24 mouse cellular contexts compared by ENCODE assay signal in the genomic region with DNA sequence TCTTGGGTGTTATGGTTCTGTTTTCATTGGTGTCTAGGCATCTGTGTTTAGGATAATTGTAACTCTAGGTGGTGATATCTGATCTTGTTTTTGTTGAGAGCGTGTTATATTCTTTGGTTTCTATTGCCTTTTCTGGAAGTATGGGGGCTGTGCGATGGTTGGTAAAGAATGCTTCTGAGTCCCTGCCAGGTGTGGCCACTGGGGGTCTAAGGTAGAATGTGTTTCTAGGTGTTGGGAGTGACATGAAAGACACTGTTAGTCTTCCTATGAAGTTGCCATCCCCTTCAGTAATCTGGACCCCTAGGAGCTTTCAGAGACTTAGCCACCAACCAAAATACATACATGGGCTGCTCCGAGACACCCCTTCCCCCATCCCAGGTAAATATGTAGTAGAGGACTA. TPM values are rescaled to one million over a fixed set of nuclear protein-coding genes. Genes with fewer than 3 reads are reported as not detected.
DNase-seq lines count a peak whose midpoint lies in the region; ATAC-seq and TF ChIP-seq lines count a peak whose summit lies in the region.
"Had no signal": no experiment of that assay in that cellular context is flagged by ENCODE, and none has a peak within 500 bp of the region (broad histone marks: within the 10 kb centered on the region; RNA-seq: fewer than 3 reads in every experiment).

No protein-coding gene starts in this region.

- H3K4me1 ChIP-seq in limb, embryonic 11.5 days (ENCODE audit: control insufficient read depth, insufficient read depth, low read length) = no peaks in the 10 kb centered on the region
- no peaks in the 10 kb centered on the region for H3K4me1 ChIP-seq in limb, embryonic 10.5 days
- no peaks in the 10 kb centered on the region for H3K4me1 ChIP-seq in stomach, postnatal 0 days (replicated peaks; ENCODE audit: control insufficient read depth, insufficient read depth)
- H3K4me1 ChIP-seq: embryonic facial prominence, embryonic 12.5 days; embryonic facial prominence, embryonic 15.5 days; heart, embryonic 13.5 days had no signal

- no peaks in the 10 kb centered on the region for H3K36me3 ChIP-seq in limb, embryonic 11.5 days (ENCODE audit: control insufficient read depth, insufficient read depth, low read length)
- H3K36me3 ChIP-seq in limb, embryonic 10.5 days = no peaks in the 10 kb centered on the region
- no peaks in the 10 kb centered on the region for H3K36me3 ChIP-seq in stomach, postnatal 0 days (ENCODE audit: control insufficient read depth, insufficient read depth, low read length)
- H3K36me3 ChIP-seq: embryonic facial prominence, embryonic 12.5 days; embryonic facial prominence, embryonic 15.5 days; heart, embryonic 13.5 days had no signal

- intact Hi-C loops in left cerebral cortex, postnatal 36 days (cut with DNase I) = no loop called here

- H3K27ac ChIP-seq in limb, embryonic 11.5 days (replicated peaks; ENCODE audit: low read depth, low read length) = no peak overlapping the region
- H3K27ac ChIP-seq in limb, embryonic 10.5 days = no peak overlapping the region
- H3K27ac ChIP-seq in stomach, postnatal 0 days (replicated peaks) = no peak overlapping the region
- H3K27ac ChIP-seq: embryonic facial prominence, embryonic 12.5 days; embryonic facial prominence, embryonic 15.5 days; heart, embryonic 13.5 days; hindbrain, embryonic 14.5 days; hindbrain, postnatal 0 days had no signal

- H3K4me2 ChIP-seq in limb, embryonic 11.5 days (ENCODE audit: low read depth, severe bottlenecking) = no peak overlapping the region
- no peak overlapping the region for H3K4me2 ChIP-seq in stomach, postnatal 0 days (replicated peaks; ENCODE audit: low read depth)
- H3K4me2 ChIP-seq: embryonic facial prominence, embryonic 12.5 days; embryonic facial prominence, embryonic 15.5 days; heart, embryonic 13.5 days; hindbrain, embryonic 14.5 days had no signal

- no peak for TF ChIP-seq CTCF in stomach, postnatal 0 days (IDR thresholded peaks at IDR 0.05; ENCODE audit: low read depth)

- peak; percentile 5 for DNase-seq in limb, embryonic 11.5 days (ENCODE audit: low spot score)
- no peak for DNase-seq in limb, embryonic 10.5 days (ENCODE audit: low spot score)
- peak; percentile 16 for DNase-seq in naive thymus-derived CD4-positive, alpha-beta T cell, adult 2 months (ENCODE audit: low read depth)
- peak; percentile 4 for DNase-seq in stomach, postnatal 0 days (ENCODE audit: low spot score)
- DNase-seq in thymus, postnatal 4 days = peak; percentile 52
- DNase-seq in left cerebral cortex, postnatal 36 days (ENCODE audit: low spot score in 2 of 2) = no peak
- DNase-seq: adrenal gland, adult 2 months; adrenal gland, postnatal 14 days; cerebellum, adult 11 months; cerebellum, adult 2 months; cerebellum, adult 9-11 months; cerebellum, postnatal 25 days; gastrocnemius, postnatal 25 days; heart, postnatal 14 days; heart, postnatal 4 days had no signal

- no peak overlapping the region for H3K9ac ChIP-seq in limb, embryonic 11.5 days (ENCODE audit: low read length)
- no peak overlapping the region for H3K9ac ChIP-seq in stomach, postnatal 0 days (ENCODE audit: low read length)
- H3K9ac ChIP-seq: embryonic facial prominence, embryonic 12.5 days; embryonic facial prominence, embryonic 15.5 days; heart, embryonic 13.5 days; hindbrain, embryonic 14.5 days had no signal

- H3K4me3 ChIP-seq in limb, embryonic 11.5 days (ENCODE audit: low read depth, low read length) = no peak overlapping the region
- H3K4me3 ChIP-seq in limb, embryonic 10.5 days = no peak overlapping the region
- H3K4me3 ChIP-seq in stomach, postnatal 0 days (ENCODE audit: low read depth, low read length) = no peak overlapping the region
- H3K4me3 ChIP-seq: embryonic facial prominence, embryonic 12.5 days; embryonic facial prominence, embryonic 15.5 days; heart, embryonic 13.5 days had no signal

- H3K9me3 ChIP-seq in limb, embryonic 11.5 days (ENCODE audit: control insufficient read depth, low read length) = no peaks in the 10 kb centered on the region
- H3K9me3 ChIP-seq in limb, embryonic 10.5 days (replicated peaks) = no peaks in the 10 kb centered on the region
- H3K9me3 ChIP-seq in stomach, postnatal 0 days (ENCODE audit: control insufficient read depth, low read length) = no peaks in the 10 kb centered on the region
- H3K9me3 ChIP-seq: embryonic facial prominence, embryonic 12.5 days; embryonic facial prominence, embryonic 15.5 days had no signal

- 91% methylated on average over 3 of the region's 3 CpGs for WGBS in limb, embryonic 11.5 days
- 89% methylated on average over 3 of the region's 3 CpGs for whole genome bisulfite sequencing in limb, embryonic 10.5 days
- WGBS in stomach, postnatal 0 days = 91% methylated on average over 3 of the region's 3 CpGs

- ATAC-seq in limb, embryonic 11.5 days (ENCODE audit: insufficient number of reproducible peaks, low FRiP score, low TSS enrichment, low read depth) = no peak
- ATAC-seq in stomach, postnatal 0 days (ENCODE audit: low FRiP score, low TSS enrichment) = no peak
- ATAC-seq: CD4-positive, CD25-positive, alpha-beta regulatory T cell, adult 4 months; forebrain, embryonic 14.5 days; hindbrain, postnatal 0 days had no signal

- no peaks in the 10 kb centered on the region for H3K27me3 ChIP-seq in limb, embryonic 11.5 days (ENCODE audit: control insufficient read depth, insufficient read depth, low read length)
- H3K27me3 ChIP-seq in limb, embryonic 10.5 days (ENCODE audit: low read depth, poor library complexity, severe bottlenecking) = no peaks in the 10 kb centered on the region
- H3K27me3 ChIP-seq in stomach, postnatal 0 days (ENCODE audit: control insufficient read depth, insufficient read depth, low read length) = no peaks in the 10 kb centered on the region
- H3K27me3 ChIP-seq: embryonic facial prominence, embryonic 12.5 days; embryonic facial prominence, embryonic 15.5 days; heart, embryonic 13.5 days had no signal

- TF ChIP-seq EP300 in stomach, postnatal 0 days (optimal IDR thresholded peaks at IDR 0.05) = no peak

RNA-seq across cellular contexts. Expression of gene Trpm1, which starts 54.0 kb away (rescaled TPM):
- 1.7 TPM in 2 replicates for polyA plus RNA-seq in limb, embryonic 11.5 days (2014; fragmentation: Nextera tagmentation; extraction: Ambion mirVana)
- 3.6 TPM in 2 replicates for polyA plus RNA-seq in limb, embryonic 10.5 days (2016; fragmentation: Nextera tagmentation; extraction: Ambion mirVana)
- 0.21 and 0.27 TPM in 2 replicates for polyA plus RNA-seq in stomach, postnatal 0 days (2015; fragmentation: Nextera tagmentation; extraction: Ambion mirVana)
- total RNA-seq in left cerebral cortex, postnatal 36 days (2021) = 1 to 10 TPM in 1 of 2 experiments, not detected in 1; 1.6 TPM
- total RNA-seq: adrenal gland, adult 2 months; adrenal gland, postnatal 14 days; adrenal gland, postnatal 4 days; heart, postnatal 4 days; MEL had no signal
- polyA plus RNA-seq: adrenal gland, adult 2 months; cerebellum, adult 2 months had no signal

Comparison
In these comparisons a context has a peak if more than half of its experiments do, and no peak if none do; other contexts are left out.
1. DNase-seq: peak in limb, embryonic 11.5 days (single experiment), naive thymus-derived CD4-positive, alpha-beta T cell, adult 2 months (single experiment), stomach, postnatal 0 days (single experiment) and thymus, postnatal 4 days (single experiment); none in limb, embryonic 10.5 days (single experiment) and left cerebral cortex, postnatal 36 days (0 of 2).